Mouse (Mus musculus) adrenal gland, adult 10 weeks (tissue): ENCODE data around the gene Olfr114. TPM values are rescaled to one million over a fixed set of nuclear protein-coding genes. Genes with fewer than 3 reads are reported as not detected.

Experiments
- polyA plus RNA-seq: library from polyadenylated mRNA; stranded (reverse); fragments of 350-450 nt; fragmentation: Illumina TruSeq; extraction: RNeasy Lipid Tissue Mini Kit (QIAGEN cat#74804); gene quantifications from one replicate; pipeline ENCODE4 v1.2.3, GENCODE M21; 2014; ENCODE audit warnings: low read depth, low replicate concordance

The Olfr114 gene
- not detected for polyA plus RNA-seq

DNA sequence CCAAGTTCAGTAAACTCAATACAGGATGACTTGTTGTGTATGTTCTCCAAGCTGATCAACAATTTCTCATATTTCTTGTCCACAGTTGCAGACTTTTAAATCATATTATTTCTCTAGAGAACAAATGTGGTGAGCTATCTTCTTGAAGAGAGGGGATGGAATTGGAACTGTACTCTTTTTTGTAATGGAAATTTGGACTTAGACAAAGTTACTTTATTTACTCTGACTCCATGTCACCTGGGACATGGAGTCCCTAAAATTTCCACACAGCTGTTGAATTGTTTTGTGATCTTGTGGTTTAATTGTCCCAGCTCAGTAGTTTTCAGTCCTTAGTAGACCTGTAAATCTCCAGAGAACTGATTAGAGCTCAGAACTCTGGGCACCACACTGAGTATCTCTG lies at the start of gene Olfr114:
TSS of gene Olfr114 (minus strand) at position 101 of the 400 bp plus-strand sequence.

DNA sequence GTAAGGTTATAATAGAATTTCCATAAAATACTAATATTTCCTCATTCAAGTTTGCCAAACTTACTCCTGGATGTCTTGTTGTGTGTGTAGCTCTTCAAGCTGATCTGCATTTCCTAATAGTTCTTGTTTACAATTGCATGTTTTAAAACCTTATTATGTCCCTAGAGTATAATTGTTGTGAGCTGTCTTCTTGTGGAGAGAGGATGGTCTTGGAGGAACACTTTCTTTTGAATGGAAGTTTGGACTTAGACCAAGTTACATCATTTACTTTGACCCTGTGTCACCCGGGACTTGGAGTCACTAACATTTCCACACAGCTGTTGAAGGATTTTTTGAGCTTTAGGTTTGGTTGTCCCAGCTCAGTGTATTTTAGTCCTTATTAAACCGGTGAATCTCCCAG lies 34.5 kb upstream of the Olfr114 start, which contains the start of the genes Olfr115 and Olfr116:
TSS of gene Olfr115 (minus strand) at position 101 of the 400 bp plus-strand sequence.
TSS of gene Olfr116 (minus strand) at position 191 of the 400 bp plus-strand sequence.

DNA sequence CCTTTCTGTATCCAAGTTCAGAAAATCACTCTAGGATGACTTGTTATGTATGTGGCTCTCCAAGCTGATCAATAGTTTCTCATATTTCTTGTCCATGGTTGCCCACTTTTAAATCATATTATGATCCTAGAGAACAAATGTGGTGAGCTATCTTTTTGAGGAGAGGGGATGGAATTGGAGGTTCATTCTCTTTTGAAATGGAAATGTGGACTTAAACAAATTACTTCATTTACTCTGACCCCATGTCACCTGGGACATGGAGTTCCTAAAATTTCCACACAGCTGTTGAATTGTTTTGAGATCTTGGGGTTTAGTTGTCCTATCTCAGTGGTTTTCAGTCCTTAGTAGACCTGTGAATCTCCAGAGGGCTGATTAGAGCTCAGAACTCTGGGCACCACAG lies 15.0 kb downstream of the Olfr114 start, which contains the start of gene Olfr113:
TSS of gene Olfr113 (minus strand) at position 101 of the 400 bp plus-strand sequence.

DNA sequence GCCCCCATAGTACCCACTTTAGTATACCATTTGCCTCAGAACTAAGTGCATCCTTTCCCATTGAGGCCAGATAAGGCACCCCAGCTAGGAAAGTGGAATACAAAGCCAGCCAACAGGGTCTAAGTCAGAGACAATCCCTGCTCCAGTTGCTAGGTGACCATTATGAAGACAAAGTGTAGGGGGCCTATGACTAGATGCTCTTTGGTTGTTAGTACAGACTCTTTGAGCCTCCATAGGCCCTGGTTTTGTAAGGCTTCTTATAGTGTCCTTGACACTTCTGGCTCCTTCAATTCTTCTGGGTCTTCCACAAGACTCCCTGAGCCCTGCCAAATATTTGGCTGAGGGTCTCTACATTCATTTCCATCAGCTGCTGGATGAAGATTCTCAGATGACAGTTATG lies 23.2 kb downstream of the Olfr114 start, which contains the start of gene Olfr112:
TSS of gene Olfr112 (minus strand) at position 101 of the 400 bp plus-strand sequence.

Other genes starting within 250 kb of the Olfr114 start
- gene Olfr104-ps, start 233.2 kb downstream of the Olfr114 start, polyA plus RNA-seq, result not detected
- not detected for gene Olfr105-ps, start 213.7 kb downstream of the Olfr114 start, polyA plus RNA-seq
- gene Olfr106-ps, start 202.3 kb downstream of the Olfr114 start, polyA plus RNA-seq, result not detected
- not detected for gene Olfr107, start 193.5 kb downstream of the Olfr114 start, polyA plus RNA-seq
- gene Olfr108, start 147.3 kb downstream of the Olfr114 start, polyA plus RNA-seq, result not detected
- gene Olfr109, start 133.8 kb downstream of the Olfr114 start, polyA plus RNA-seq, result not detected
- 0.52 TPM for gene H2-M2, start 109.2 kb downstream of the Olfr114 start, polyA plus RNA-seq
- gene Olfr110, start 100.3 kb downstream of the Olfr114 start, polyA plus RNA-seq, result not detected
- gene Olfr111, start 84.7 kb downstream of the Olfr114 start, polyA plus RNA-seq, result not detected
- not detected for gene Olfr112, start 23.3 kb downstream of the Olfr114 start, polyA plus RNA-seq
- not detected for gene Olfr113, start 15.1 kb downstream of the Olfr114 start, polyA plus RNA-seq
- gene Olfr115, start 34.4 kb upstream of the Olfr114 start, polyA plus RNA-seq, result not detected
- gene Olfr116, start 34.5 kb upstream of the Olfr114 start, polyA plus RNA-seq, result not detected
- gene Olfr117, start 71.0 kb upstream of the Olfr114 start, polyA plus RNA-seq, result not detected
- not detected for gene Olfr118, start 74.2 kb upstream of the Olfr114 start, polyA plus RNA-seq
- gene Olfr119, start 103.8 kb upstream of the Olfr114 start, polyA plus RNA-seq, result not detected
- gene Olfr120, start 129.1 kb upstream of the Olfr114 start, polyA plus RNA-seq, result not detected
- not detected for gene Olfr121, start 156.1 kb upstream of the Olfr114 start, polyA plus RNA-seq
- gene Olfr122, start 175.9 kb upstream of the Olfr114 start, polyA plus RNA-seq, result not detected
- not detected for gene Olfr123, start 200.8 kb upstream of the Olfr114 start, polyA plus RNA-seq
- not detected for gene Olfr124, start 207.1 kb upstream of the Olfr114 start, polyA plus RNA-seq
- gene Olfr125, start 240.2 kb upstream of the Olfr114 start, polyA plus RNA-seq, result not detected